Mouse (Mus musculus) hindbrain, embryonic 11.5 days (tissue): ENCODE data around the gene Gm13276. TPM values are rescaled to one million over a fixed set of nuclear protein-coding genes. Genes with fewer than 3 reads are reported as not detected.
"Not testable (repeated sequence)": the region's sequence is repeated elsewhere in the genome, so short reads cannot be mapped to it uniquely, and the experiment has no call there.

Experiments used
- ATAC-seq: fragments of 200-750 bp; cut with Nextera tagmentation; 2 replicates; pipeline ENCODE4 v1.8.0; 2017; ENCODE audit warnings: mild to moderate bottlenecking, moderate TSS enrichment, moderate library complexity; ENCODE audit not compliant: low FRiP score
- DNase-seq: peaks from one replicate; pipeline ENCODE4 v3.0.0-alpha.2; 2015; ENCODE audit warnings: low spot score
- H3K27ac ChIP-seq: fragments of 300-500 bp; sonication (generic); 2 replicates; pipeline ENCODE4 v1.5.1; 2014; ENCODE audit warnings: mild to moderate bottlenecking, low read depth, low read length
- H3K27me3 ChIP-seq: fragments of 300-500 bp; sonication (generic); 2 replicates; pipeline ENCODE4 v1.6.1; 2014; ENCODE audit warnings: mild to moderate bottlenecking, low read length, moderate library complexity, mixed read lengths; ENCODE audit not compliant: control insufficient read depth, insufficient read depth
- H3K36me3 ChIP-seq: fragments of 300-500 bp; sonication (generic); 2 replicates; pipeline ENCODE4 v1.6.1; 2014; ENCODE audit warnings: mild to moderate bottlenecking, low read length, moderate library complexity, mixed read lengths; ENCODE audit not compliant: control insufficient read depth, insufficient read depth
- H3K4me1 ChIP-seq: fragments of 300-500 bp; sonication (generic); replicated peaks from 2 replicates; pipeline ENCODE4 v1.6.1; 2014; ENCODE audit warnings: low read length, mixed read lengths; ENCODE audit not compliant: control insufficient read depth, insufficient read depth
- H3K4me2 ChIP-seq: fragments of 300-500 bp; sonication (generic); replicated peaks from 2 replicates; pipeline ENCODE4 v1.6.1; 2014; ENCODE audit warnings: mild to moderate bottlenecking, low read depth, low read length
- H3K4me3 ChIP-seq: fragments of 300-500 bp; sonication (generic); 2 replicates; pipeline ENCODE4 v1.5.1; 2014; ENCODE audit warnings: low read depth, low read length
- H3K9ac ChIP-seq: fragments of 300-500 bp; sonication (generic); 2 replicates; pipeline ENCODE4 v1.6.1; 2014; ENCODE audit warnings: low read depth, low read length
- H3K9me3 ChIP-seq: fragments of 300-500 bp; sonication (generic); 2 replicates; pipeline ENCODE4 v1.6.1; 2016; ENCODE audit warnings: low read length; ENCODE audit not compliant: control insufficient read depth
- WGBS: fragments of 180-500 bp; shearing (Covaris S2); extraction: QIAGEN DNeasy Blood & Tissue Kit; methylation state at CpG from one replicate; pipeline ENCODE4 v1.1.7; 2014; 5-methylcytosine and 5-hydroxymethylcytosine counted together
- polyA plus RNA-seq: library from polyadenylated mRNA; unstranded; fragments of >200 nt; fragmentation: Nextera tagmentation; extraction: Ambion mirVana; gene quantifications from 2 replicates; pipeline ENCODE4 v1.2.1, GENCODE M21; 2014

The Gm13276 gene
- polyA plus RNA-seq, 1 experiment from 2014 or later: not detected

DNA sequence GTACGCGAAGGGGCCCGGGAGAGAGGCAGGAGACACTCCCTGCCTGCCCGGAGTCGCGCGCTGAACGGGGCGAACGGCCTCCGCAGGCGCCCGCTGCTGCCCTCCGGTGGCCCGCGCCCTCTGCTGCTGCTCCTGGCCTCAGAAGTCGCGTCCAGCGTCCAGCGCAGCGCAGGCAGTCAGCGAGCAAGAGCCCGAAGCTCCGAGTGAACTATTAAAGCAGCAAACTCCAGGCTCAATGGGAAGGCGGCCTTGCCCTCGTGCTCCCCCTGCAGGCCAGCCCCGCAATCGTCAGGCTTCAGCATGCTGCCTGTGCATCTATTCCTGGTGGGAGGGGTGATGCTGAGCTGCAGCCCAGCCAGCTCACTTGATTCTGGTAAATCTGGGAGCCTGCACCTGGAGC is 11.6 kb downstream of the Gm13276 start, which contains the start of gene Gm13279:
Gene Gm13279, plus strand, starts transcription at position 301 of the 400 bp plus-strand sequence.
- not testable (repeated sequence) for H3K4me2 ChIP-seq, H3K4me1 ChIP-seq, H3K9ac ChIP-seq, H3K36me3 ChIP-seq, H3K9me3 ChIP-seq, H3K4me3 ChIP-seq, H3K27me3 ChIP-seq, DNase-seq, ATAC-seq, H3K27ac ChIP-seq
- no CpG with 5 or more reads among the region's 28 CpGs for WGBS

DNA sequence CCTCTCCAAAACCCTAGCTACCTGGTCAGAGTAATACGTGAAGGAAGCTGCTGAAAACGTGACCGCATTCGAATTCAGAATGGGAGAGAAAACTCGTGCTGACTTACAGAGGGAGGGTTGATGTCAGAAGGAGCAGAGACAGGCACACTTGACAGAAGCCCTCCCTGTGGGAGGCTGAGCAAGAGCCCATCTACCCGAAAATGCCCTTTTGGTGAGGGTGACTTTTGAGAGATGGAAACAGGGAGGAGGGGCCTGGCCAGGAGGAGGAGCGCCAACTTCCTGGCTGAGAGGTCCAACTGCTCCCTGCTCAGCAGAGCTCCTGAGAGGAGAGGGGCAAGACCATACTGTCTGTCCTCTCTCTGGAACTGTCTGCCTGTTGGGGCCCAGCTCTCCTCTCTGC is 13.9 kb downstream of the Gm13276 start, which contains the start of gene Gm13285:
Gene Gm13285, plus strand, starts transcription at position 301 of the 400 bp plus-strand sequence.
- not testable (repeated sequence) for ATAC-seq, H3K4me1 ChIP-seq, H3K27ac ChIP-seq, H3K9me3 ChIP-seq, H3K27me3 ChIP-seq, H3K9ac ChIP-seq, H3K36me3 ChIP-seq, H3K4me3 ChIP-seq, H3K4me2 ChIP-seq, DNase-seq
- 17% methylated on average over 2 of the region's 7 CpGs for WGBS

DNA sequence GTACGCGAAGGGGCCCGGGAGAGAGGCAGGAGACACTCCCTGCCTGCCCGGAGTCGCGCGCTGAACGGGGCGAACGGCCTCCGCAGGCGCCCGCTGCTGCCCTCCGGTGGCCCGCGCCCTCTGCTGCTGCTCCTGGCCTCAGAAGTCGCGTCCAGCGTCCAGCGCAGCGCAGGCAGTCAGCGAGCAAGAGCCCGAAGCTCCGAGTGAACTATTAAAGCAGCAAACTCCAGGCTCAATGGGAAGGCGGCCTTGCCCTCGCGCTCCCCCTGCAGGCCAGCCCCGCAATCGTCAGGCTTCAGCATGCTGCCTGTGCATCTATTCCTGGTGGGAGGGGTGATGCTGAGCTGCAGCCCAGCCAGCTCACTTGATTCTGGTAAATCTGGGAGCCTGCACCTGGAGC is 17.4 kb downstream of the Gm13276 start, which contains the start of gene Gm13287:
Gene Gm13287, plus strand, starts transcription at position 301 of the 400 bp plus-strand sequence.
- H3K27ac ChIP-seq, H3K27me3 ChIP-seq, H3K9ac ChIP-seq, H3K4me1 ChIP-seq, ATAC-seq, H3K9me3 ChIP-seq, H3K4me2 ChIP-seq, DNase-seq, H3K4me3 ChIP-seq, H3K36me3 ChIP-seq: not testable (repeated sequence)
- no CpG with 5 or more reads among the region's 29 CpGs for WGBS

DNA sequence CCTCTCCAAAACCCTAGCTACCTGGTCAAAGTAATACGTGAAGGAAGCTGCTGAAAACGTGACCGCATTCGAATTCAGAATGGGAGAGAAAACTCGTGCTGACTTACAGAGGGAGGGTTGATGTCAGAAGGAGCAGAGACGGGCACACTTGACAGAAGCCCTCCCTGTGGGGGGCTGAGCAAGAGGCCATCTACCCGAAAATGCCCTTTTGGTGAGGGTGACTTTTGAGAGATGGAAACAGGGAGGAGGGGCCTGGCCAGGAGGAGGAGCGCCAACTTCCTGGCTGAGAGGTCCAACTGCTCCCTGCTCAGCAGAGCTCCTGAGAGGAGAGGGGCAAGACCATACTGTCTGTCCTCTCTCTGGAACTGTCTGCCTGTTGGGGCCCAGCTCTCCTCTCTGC is 19.7 kb downstream of the Gm13276 start, which contains the start of gene Gm13288:
Gene Gm13288, plus strand, starts transcription at position 301 of the 400 bp plus-strand sequence.
- not testable (repeated sequence) for H3K9ac ChIP-seq, DNase-seq, H3K27me3 ChIP-seq, H3K9me3 ChIP-seq, H3K4me3 ChIP-seq, H3K4me1 ChIP-seq, H3K4me2 ChIP-seq, ATAC-seq, H3K36me3 ChIP-seq, H3K27ac ChIP-seq
- no CpG with 5 or more reads among the region's 8 CpGs for WGBS

DNA sequence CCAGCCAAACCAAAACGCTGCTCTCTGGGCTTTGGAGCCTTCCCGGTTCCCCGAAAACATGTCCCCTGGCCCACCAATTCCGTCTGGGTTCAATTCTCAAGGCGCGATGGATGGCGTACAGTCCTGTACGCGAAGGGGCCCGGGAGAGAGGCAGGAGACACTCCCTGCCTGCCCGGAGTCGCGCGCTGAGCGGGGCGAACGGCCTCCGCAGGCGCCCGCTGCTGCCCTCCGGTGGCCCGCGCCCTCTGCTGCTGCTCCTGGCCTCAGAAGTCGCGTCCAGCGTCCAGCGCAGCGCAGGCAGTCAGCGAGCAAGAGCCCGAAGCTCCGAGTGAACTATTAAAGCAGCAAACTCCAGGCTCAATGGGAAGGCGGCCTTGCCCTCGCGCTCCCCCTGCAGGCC is 20.3 kb downstream of the Gm13276 start:
- not testable (repeated sequence) for DNase-seq, H3K27me3 ChIP-seq, H3K9me3 ChIP-seq, H3K9ac ChIP-seq, H3K4me2 ChIP-seq, H3K27ac ChIP-seq, H3K4me3 ChIP-seq, H3K36me3 ChIP-seq, H3K4me1 ChIP-seq, ATAC-seq
- WGBS: 0% methylated on average over 6 of the region's 34 CpGs

DNA sequence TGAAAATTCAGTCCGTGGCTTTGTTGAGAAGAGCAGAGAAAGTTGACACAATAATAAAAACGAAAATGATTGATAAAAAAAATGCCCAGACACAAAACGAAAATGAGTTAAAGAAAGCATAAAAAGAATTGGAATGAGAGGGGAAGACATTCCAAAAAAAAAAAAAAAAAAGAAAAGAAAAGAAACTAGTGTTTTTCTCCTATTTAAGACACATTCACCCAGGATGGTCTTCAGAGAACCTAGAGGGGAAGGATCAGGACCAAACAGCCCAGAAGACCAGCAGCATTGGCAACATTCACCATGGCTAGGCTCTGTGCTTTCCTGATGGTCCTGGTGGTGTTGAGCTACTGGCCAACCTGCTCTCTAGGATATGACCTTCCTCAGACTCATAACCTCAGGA is 30.4 kb downstream of the Gm13276 start, which contains the start of gene Ifna7:
Gene Ifna7, plus strand, starts transcription at position 301 of the 400 bp plus-strand sequence.
- no peak within 1 kb of the TSS for H3K4me3 ChIP-seq
- ATAC-seq (no peak), DNase-seq (no peak)

DNA sequence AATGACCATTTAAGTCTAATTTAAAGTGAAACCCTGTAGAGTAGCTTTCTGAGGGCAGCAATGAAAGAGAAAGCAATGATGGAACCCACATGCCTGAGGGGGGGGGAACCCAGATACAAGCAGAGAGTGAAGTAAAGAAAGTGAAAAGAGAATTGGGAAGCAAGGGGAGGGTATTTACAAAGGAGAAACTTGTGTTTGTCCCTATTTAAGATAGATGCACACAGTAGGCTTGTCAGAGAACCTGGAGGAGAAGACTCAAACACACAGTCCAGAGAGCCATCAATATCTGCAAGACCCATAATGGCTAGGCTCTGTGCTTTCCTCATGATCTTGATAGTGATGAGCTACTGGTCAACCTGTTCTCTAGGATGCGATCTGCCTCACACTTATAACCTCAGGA is 34.1 kb downstream of the Gm13276 start, which contains the start of gene Ifna11:
Gene Ifna11, plus strand, starts transcription at position 301 of the 400 bp plus-strand sequence.
- Histone ChIP-seq H3K36me3 (no peaks in the 10 kb centered on the region), H3K27ac (no peak within 1 kb of the TSS), H3K4me1 (no peaks in the 10 kb centered on the region), H3K4me2 (no peak within 1 kb of the TSS), H3K9ac (no peak within 1 kb of the TSS), H3K27me3 (no peaks in the 10 kb centered on the region), H3K9me3 (no peaks in the 10 kb centered on the region), H3K4me3 (no peak within 1 kb of the TSS)
- 81% methylated on average over 1 of the region's 1 CpGs for WGBS
- no peak for DNase-seq
- ATAC-seq: no peak

More for the DNA sequence above, 30.4 kb downstream of the Gm13276 start, which contains the start of gene Ifna7:
- Histone ChIP-seq H3K36me3 (no peaks in the 10 kb centered on the region), H3K27me3 (no peaks in the 10 kb centered on the region), H3K9me3 (no peaks in the 10 kb centered on the region), H3K4me1 (no peaks in the 10 kb centered on the region), H3K9ac (no peak within 1 kb of the TSS), H3K4me2 (no peak within 1 kb of the TSS), H3K27ac (no peak within 1 kb of the TSS)
- whole genome bisulfite sequencing: 75% methylated on average over 3 of the region's 3 CpGs

DNA sequence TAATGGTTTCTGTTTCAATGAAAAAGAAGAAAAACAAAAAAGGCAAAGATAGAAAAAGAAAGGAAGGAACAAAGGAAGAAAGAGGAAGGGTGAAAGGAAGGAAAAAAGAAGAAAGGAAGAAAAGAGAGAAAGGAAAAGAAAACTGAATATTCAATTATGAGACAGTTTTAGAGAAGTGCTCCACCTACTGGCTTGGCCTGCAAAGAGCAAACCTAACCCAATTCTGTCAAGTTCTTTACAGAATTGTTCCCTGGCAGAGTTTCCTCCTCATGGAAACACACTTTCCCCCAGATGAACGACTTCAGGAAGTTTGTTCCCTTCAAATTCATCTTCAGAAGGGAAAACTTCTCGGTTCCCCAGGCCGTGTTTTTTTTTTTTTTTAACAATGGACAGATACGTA is 37.5 kb downstream of the Gm13276 start:
- ATAC-seq: no peak
- H3K36me3 ChIP-seq: no peaks in the 10 kb centered on the region
- no peaks in the 10 kb centered on the region for H3K27me3 ChIP-seq
- peak; percentile 27 for DNase-seq
- H3K4me3 ChIP-seq: no peak overlapping the region
- H3K9ac ChIP-seq: no peak overlapping the region
- no peaks in the 10 kb centered on the region for H3K4me1 ChIP-seq
- no peak overlapping the region for H3K27ac ChIP-seq
- WGBS: 27% methylated on average over 4 of the region's 4 CpGs
- H3K9me3 ChIP-seq: no peaks in the 10 kb centered on the region
- H3K4me2 ChIP-seq: no peak overlapping the region

DNA sequence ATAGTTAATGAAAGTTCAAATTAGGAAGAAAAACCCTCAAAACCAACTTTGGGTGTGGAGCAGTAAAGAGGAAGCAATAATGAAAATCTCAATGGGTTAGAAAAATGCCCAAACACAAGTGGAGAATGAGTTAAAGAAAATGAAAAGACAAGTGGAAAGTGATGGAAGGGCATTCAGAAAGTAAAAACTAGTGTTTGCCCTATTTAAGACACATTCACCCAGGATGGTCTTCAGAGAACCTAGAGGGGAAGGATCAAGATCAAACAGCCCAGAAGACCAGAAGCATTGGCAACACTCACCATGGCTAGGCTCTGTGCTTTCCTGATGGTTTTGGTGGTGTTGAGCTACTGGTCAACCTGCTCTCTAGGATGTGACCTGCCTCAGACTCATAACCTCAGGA is 41.6 kb downstream of the Gm13276 start, which contains the start of gene Ifna6:
Gene Ifna6, plus strand, starts transcription at position 301 of the 400 bp plus-strand sequence.
- not testable (repeated sequence) for H3K9me3 ChIP-seq, H3K4me1 ChIP-seq, DNase-seq, H3K9ac ChIP-seq, H3K27me3 ChIP-seq, H3K4me2 ChIP-seq, H3K4me3 ChIP-seq, H3K36me3 ChIP-seq, H3K27ac ChIP-seq, ATAC-seq
